Mouse (Mus musculus): ENCODE data around the gene Polr3e.
A peak's percentile ranks its signal among the peaks of the same experiment; 100 is the strongest.

Gene Polr3e

GRCm38 (mm10) chr7:120974001-120974400, 56.5 kb downstream of the Polr3e start:
- ATAC-seq (ENCODE audit: low TSS enrichment), result no peak

GRCm38 (mm10) chr7:120977063-120977462, 59.5 kb downstream of the Polr3e start:
- no peak for ATAC-seq (ENCODE audit: low TSS enrichment)

DNA sequence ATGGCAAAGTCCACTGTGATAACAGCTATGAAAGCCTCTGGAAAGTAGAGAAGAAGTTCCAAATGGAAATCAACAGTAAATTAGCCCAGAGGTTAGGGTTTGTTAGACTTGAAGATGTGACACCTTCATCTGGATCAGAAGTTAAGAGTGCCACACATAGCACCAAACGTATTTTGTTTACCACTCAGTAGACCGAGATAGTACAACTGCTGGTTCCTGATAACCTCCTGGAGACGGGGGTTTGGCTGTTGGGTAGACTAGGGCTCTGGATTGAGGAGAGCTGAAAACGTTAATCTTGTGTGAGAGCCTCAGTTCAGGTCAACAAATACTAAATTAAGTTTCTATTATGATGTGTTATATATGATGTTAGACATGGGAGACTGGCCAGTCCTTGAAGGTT, 62.5 kb downstream of the Polr3e start:
- no peak for ATAC-seq (ENCODE audit: low TSS enrichment)

DNA sequence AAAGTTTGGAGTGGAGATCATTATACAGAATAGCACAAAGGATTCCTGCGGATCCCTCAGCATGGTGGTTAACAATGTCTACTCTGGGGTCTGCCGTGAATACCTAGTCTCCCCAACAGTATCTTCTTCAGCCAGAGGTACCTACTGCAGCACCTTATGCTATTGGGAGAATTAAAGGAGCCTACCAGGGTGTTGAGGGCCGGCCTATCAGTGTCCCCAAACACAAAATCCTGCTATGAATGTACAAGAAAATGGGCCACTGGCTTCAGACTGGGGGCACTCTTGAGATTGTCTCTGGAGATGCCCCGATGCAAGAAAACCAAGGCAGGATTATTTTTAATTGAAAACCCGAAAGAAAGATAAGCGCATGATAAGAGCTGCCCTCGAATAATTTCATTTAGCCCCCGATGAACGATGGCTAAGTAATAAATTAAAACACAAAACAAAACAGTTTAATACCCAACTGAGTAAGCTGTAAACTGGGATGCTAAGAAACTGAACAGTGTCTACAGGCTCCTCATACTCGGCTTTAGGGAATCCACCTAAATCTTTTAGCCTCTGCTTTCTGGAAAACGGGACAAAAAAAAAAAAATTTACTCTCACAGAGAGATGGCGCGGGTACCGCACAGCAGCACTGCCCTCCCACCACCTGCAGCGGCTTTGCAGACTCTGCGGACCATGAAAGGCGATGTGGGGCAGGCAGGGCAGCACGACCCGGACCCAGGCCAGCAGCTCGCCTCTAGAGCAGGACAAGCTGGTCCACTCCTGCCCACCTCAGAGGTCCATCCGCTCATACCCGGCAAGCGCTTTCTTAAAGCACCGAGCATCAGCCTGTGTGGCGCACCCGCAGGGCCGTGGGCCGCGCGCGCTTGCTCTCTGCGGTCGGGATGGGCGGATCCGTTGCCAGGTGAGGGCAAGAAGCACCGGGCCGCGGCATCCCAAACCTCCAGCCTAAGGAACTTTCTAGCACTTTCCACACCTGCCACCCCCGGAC, 63.7 kb downstream of the Polr3e start:
- peak; percentile 25; the same call in 1 of the 2 replicates for ATAC-seq (ENCODE audit: low TSS enrichment)

DNA sequence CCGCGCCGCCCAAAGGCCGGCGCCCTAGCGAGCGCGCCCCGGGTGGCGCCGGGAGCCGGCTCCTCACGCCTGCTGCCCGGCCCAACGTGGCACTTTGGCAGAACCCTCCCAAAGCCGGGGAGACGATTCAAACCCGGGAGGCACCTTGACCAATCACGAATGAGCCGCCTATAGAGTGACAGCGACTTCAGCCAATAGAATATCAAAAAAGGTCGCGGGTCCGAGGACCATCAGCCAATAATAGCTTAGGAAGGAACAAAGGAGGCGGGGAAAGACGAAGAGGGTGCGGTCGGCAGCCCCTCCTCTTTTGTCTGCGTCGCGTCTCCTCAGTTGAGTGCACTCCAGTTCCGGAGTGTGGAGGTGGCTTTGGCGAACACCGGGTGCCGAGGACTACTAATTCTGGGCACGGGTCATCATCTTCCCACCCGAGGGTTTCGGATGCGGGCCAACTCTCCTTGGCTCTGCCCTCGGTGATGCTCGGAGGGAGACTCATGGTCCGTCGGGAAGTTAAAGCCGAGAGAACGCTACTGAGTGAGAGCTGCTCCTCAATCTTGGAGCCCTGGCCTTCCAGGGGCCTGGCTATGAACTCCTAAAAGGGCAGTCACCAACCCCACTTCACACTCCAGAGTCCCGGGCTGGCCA, 64.8 kb downstream of the Polr3e start, which contains the start of the genes Cdr2 and Mfsd13b:
TSS of gene Cdr2 (minus strand) at position 113 of the 642 bp plus-strand sequence.
TSS of gene Mfsd13b (plus strand) at position 310 of the 642 bp plus-strand sequence.
- ATAC-seq (ENCODE audit: low TSS enrichment), result peak; percentile 98

GRCm38 (mm10) chr7:120982968-120983367, 65.4 kb downstream of the Polr3e start:
- ATAC-seq (ENCODE audit: low TSS enrichment), result no peak

DNA sequence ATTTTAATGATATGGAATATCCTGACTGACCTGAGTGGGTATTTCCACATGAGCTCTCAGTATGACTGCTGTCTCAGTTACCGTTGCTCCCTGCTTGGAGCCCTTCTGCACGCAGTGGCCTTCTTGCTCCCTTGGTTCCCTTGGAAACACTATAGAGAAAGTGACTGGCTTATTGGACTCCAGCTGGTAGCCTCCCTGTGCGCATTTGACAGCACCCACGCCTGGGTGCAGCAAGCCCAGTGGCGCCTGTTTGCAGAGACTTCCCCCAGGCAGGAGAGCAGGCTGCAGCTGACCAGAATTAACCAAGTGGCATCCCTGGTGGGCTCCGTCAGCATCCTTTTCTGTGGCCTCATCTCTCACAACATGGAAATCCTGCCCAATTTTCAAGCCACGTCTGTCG, 73.6 kb downstream of the Polr3e start:
- peak; percentile 57; the same call in 1 of the 2 replicates for ATAC-seq (ENCODE audit: low TSS enrichment)
